Mouse (Mus musculus) CH12.LX (cell line): Measurements from ENCODE around the gene Taf10. TPM values are rescaled to one million over a fixed set of nuclear protein-coding genes. Genes with fewer than 3 reads are reported as not detected.

Source experiments
- DNase-seq: peaks from one replicate; pipeline ENCODE4 v3.0.0-alpha.2; 2013; ENCODE audit errors: extremely low read depth
- H3K27ac ChIP-seq: 2 replicates; pipeline ENCODE4 v1.5.1; 2012; ENCODE audit warnings: low read depth, mild to moderate bottlenecking, control low read depth, moderate library complexity; ENCODE audit not compliant: insufficient read depth
- H3K27me3 ChIP-seq: replicated peaks from 2 replicates; pipeline ENCODE3; 2012; ENCODE audit warnings: inconsistent platforms
- H3K36me3 ChIP-seq, 2 experiments: replicated peaks in 1 of 2; 2 replicates each; pipeline versions ENCODE3 to v1.6.1; 2012; ENCODE audit warnings: inconsistent platforms in 1 of 2, low read length in 1 of 2, mild to moderate bottlenecking in 1 of 2, mixed read lengths in 1 of 2, moderate library complexity in 1 of 2; ENCODE audit not compliant: control insufficient read depth in 1 of 2, insufficient read depth in 1 of 2
- H3K4me1 ChIP-seq, 2 experiments: 2 replicates each; pipeline ENCODE4 v1.6.1; 2012; ENCODE audit warnings: inconsistent platforms in 1 of 2, moderate library complexity in 1 of 2; ENCODE audit not compliant: insufficient read depth in 2 of 2, control insufficient read depth in 1 of 2
- H3K4me2 ChIP-seq: 2 replicates; pipeline ENCODE4 v1.6.1; 2012; ENCODE audit warnings: low read depth, mild to moderate bottlenecking, control low read depth; ENCODE audit not compliant: poor library complexity, insufficient read depth, severe bottlenecking
- H3K4me3 ChIP-seq, 3 experiments: fragments of 150-350 bp in 1 of 3; sonication (generic) in 1 of 3; replicated peaks in 1 of 3; 2 replicates each; pipeline versions ENCODE3 to v1.5.1; 2011 to 2012; ENCODE audit warnings: low read depth in 2 of 3, low read length in 2 of 3, mild to moderate bottlenecking in 2 of 3, moderate library complexity in 2 of 3, control low read depth in 1 of 3, improper control_type of control experiment in 1 of 3, inconsistent platforms in 1 of 3, mixed read lengths in 1 of 3; ENCODE audit not compliant: poor library complexity in 1 of 3
- H3K79me2 ChIP-seq: replicated peaks from 2 replicates; pipeline ENCODE4 v1.6.1; 2012; ENCODE audit warnings: mild to moderate bottlenecking, moderate library complexity; ENCODE audit not compliant: control insufficient read depth, poor library complexity, insufficient read depth, severe bottlenecking; ENCODE audit errors: extremely low read depth
- H3K9ac ChIP-seq: 2 replicates; pipeline ENCODE4 v1.6.1; 2012; ENCODE audit warnings: low read depth, mild to moderate bottlenecking, control low read depth, moderate library complexity; ENCODE audit not compliant: insufficient read depth
- H3K9me3 ChIP-seq: replicated peaks from 2 replicates; pipeline ENCODE3; 2012; ENCODE audit warnings: low read length, inconsistent platforms, mixed read lengths
- CHD1 ChIP-seq: IDR thresholded peaks from 2 replicates; pipeline ENCODE4 v1.6.1; 2012; ENCODE audit warnings: low read depth, low read length, improper control_type of control experiment, inconsistent platforms
- CHD2 ChIP-seq: IDR thresholded peaks from 2 replicates; pipeline ENCODE4 v1.6.1; 2011; ENCODE audit warnings: low read length, improper control_type of control experiment
- E2F4 ChIP-seq: IDR thresholded peaks from 2 replicates; pipeline ENCODE4 v1.6.1; 2011; ENCODE audit warnings: low read depth, low read length, improper control_type of control experiment; ENCODE audit not compliant: insufficient replicate concordance
- ELF1 ChIP-seq: IDR thresholded peaks from 2 replicates; pipeline ENCODE4 v1.6.1; 2014; ENCODE audit warnings: low read depth, mild to moderate bottlenecking, inconsistent platforms, low read length, improper control_type of control experiment
- ETS1 ChIP-seq: conservative IDR thresholded peaks from 2 replicates; pipeline ENCODE4 v1.6.1; 2012; ENCODE audit warnings: low read depth, mild to moderate bottlenecking, inconsistent platforms, low read length, improper control_type of control experiment, moderate library complexity
- GABPA ChIP-seq: IDR thresholded peaks from 2 replicates; pipeline ENCODE4 v1.6.1; 2012; ENCODE audit warnings: low read depth, low read length, improper control_type of control experiment, inconsistent platforms; ENCODE audit not compliant: insufficient replicate concordance
- IRF4 ChIP-seq: IDR thresholded peaks from 2 replicates; pipeline ENCODE4 v1.6.1; 2014; ENCODE audit warnings: low read depth, mild to moderate bottlenecking, inconsistent platforms, low read length, improper control_type of control experiment
- MAFK ChIP-seq: IDR thresholded peaks from 2 replicates; pipeline ENCODE4 v1.6.1; 2011; ENCODE audit warnings: low read length, improper control_type of control experiment; ENCODE audit not compliant: insufficient replicate concordance
- MAX ChIP-seq: IDR thresholded peaks from 2 replicates; pipeline ENCODE4 v1.6.1; 2011; ENCODE audit warnings: low read length, improper control_type of control experiment
- MAZ ChIP-seq: IDR thresholded peaks from 2 replicates; pipeline ENCODE4 v1.6.1; 2012; ENCODE audit warnings: low read depth, mild to moderate bottlenecking, inconsistent platforms, low read length, improper control_type of control experiment, moderate library complexity
- MXI1 ChIP-seq: IDR thresholded peaks from 2 replicates; pipeline ENCODE4 v1.6.1; 2011; ENCODE audit warnings: mild to moderate bottlenecking, low read depth, low read length, improper control_type of control experiment
- MYC ChIP-seq: IDR thresholded peaks from 2 replicates; pipeline ENCODE4 v1.6.1; 2011; ENCODE audit warnings: low read depth, mild to moderate bottlenecking, improper control_type of control experiment, low read length
- NRF1 ChIP-seq: IDR thresholded peaks from 2 replicates; pipeline ENCODE4 v1.6.1; 2014; ENCODE audit warnings: low read depth, mild to moderate bottlenecking, inconsistent platforms, low read length, improper control_type of control experiment, moderate library complexity
- POLR2A ChIP-seq: IDR thresholded peaks from 2 replicates; pipeline ENCODE4 v1.6.1; 2011; ENCODE audit warnings: low read depth, mild to moderate bottlenecking, improper control_type of control experiment, low read length
- POLR2AphosphoS2 ChIP-seq: IDR thresholded peaks from 2 replicates; pipeline ENCODE4 v1.6.1; 2011; ENCODE audit warnings: low read depth, low read length, improper control_type of control experiment
- RAD21 ChIP-seq: IDR thresholded peaks from 2 replicates; pipeline ENCODE4 v1.6.1; 2011; ENCODE audit warnings: low read depth, mild to moderate bottlenecking, low read length, improper control_type of control experiment, moderate library complexity
- RCOR1 ChIP-seq: conservative IDR thresholded peaks from 2 replicates; pipeline ENCODE4 v1.6.1; 2012; ENCODE audit warnings: low read depth, mild to moderate bottlenecking, inconsistent platforms, low read length, improper control_type of control experiment
- USF2 ChIP-seq: conservative IDR thresholded peaks from 2 replicates; pipeline ENCODE4 v1.6.1; 2011; ENCODE audit warnings: low read depth, low read length, improper control_type of control experiment
- ZKSCAN1 ChIP-seq: IDR thresholded peaks from 2 replicates; pipeline ENCODE4 v1.6.1; 2012; ENCODE audit warnings: low read depth, inconsistent platforms, low read length, improper control_type of control experiment, borderline replicate concordance
- ZMIZ1 ChIP-seq: IDR thresholded peaks from 2 replicates; pipeline ENCODE4 v1.6.1; 2012; ENCODE audit warnings: low read depth, mild to moderate bottlenecking, inconsistent platforms, low read length, improper control_type of control experiment
- ZNF384 ChIP-seq: IDR thresholded peaks from 2 replicates; pipeline ENCODE4 v1.6.1; 2012; ENCODE audit warnings: low read depth, low read length, improper control_type of control experiment, inconsistent platforms
- dilution Hi-C: fragments of 300-500 bp; cut with MboI; formaldehyde crosslinking; loops from 2 replicates; pipeline ENCODE4 v1.14.3; 2020; ENCODE audit warnings: low sequenced_read_pairs; ENCODE audit not compliant: extremely low pct_unique_long_range_greater_than_20kb, extremely low pct_ligation_motif_present
- in situ Hi-C: fragments of 300-500 bp; cut with MboI; formaldehyde crosslinking; loops from 3 replicates; pipeline ENCODE4 v1.14.3; 2019; ENCODE audit warnings: low sequenced_read_pairs, low pct_ligation_motif_present, low pct_unique_long_range_greater_than_20kb, mixed read lengths
- polyA plus RNA-seq: library from polyadenylated mRNA; unstranded; fragments of >175 nt; gene quantifications from 2 replicates; pipeline ENCODE4 v1.2.1, GENCODE M21; 2012; ENCODE audit warnings: low read depth; ENCODE audit not compliant: insufficient read length
- total RNA-seq, 2 experiments: library from RNA; depleted of rRNA; stranded (reverse); fragments of 300-350 nt in 1 of 2; fragments of >200 nt in 1 of 2; gene quantifications; 2 replicates each; pipeline ENCODE4 v1.2.3; 2012 to 2014

Gene Taf10
- total and polyA plus RNA-seq, 3 experiments = 259 to 461 (median 330) TPM

GRCm38 (mm10) chr7:105769959-105770358 lies 25.8 kb upstream of the Taf10 start:
- dilution Hi-C loops (no loop called here), in situ Hi-C loops (no loop called here)
- Histone ChIP-seq H3K9me3 (no peaks in the 10 kb centered on the region), H3K27me3 (no peaks in the 10 kb centered on the region), H3K4me3 (no peak overlapping the region), H3K36me3 (no peaks in the 10 kb centered on the region), H3K4me2 (no peak overlapping the region), H3K27ac (no peak overlapping the region), H3K9ac (no peak overlapping the region), H3K4me1 (peaks cover 0 to 16% of the 10 kb centered on the region in 2 experiments; a peak in 2 of 4 replicates), H3K79me2 (no peaks in the 10 kb centered on the region)
- no peak for DNase-seq
- TF ChIP-seq POLR2A (no peak), ZMIZ1 (no peak), GABPA (no peak)

DNA sequence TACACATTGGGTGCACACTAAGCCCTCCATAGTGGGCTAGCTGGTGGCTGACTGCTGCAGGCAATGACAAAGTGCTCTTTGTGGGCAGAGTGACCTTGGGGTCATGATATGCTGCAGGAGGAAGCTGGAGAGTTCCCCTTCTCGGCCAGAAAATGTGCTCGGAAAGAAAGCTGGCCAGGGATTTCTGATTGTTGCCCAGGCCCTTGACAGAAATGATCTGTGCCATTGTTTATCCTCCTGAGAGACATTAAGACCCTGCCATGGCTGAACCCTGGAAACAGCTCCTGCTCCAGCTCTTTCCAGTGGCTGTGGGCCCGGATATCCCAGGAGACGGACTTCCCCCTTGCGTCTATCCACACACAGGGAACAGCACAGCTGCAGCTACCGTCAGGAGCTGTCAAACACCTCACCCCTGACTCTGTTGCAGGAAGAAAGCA lies 23.6 kb upstream of the Taf10 start:
- H3K4me3 ChIP-seq = no peak overlapping the region
- TF ChIP-seq POLR2A (no peak), MAX (no peak), GABPA (no peak), E2F4 (no peak), MXI1 (no peak), MAFK (no peak), CHD1 (no peak), ETS1 (no peak), NRF1 (no peak), ZKSCAN1 (no peak), CHD2 (no peak), POLR2AphosphoS2 (no peak), RCOR1 (no peak), ELF1 (no peak), MAZ (no peak), USF2 (no peak), RAD21 (no peak), IRF4 (no peak), ZNF384 (no peak), MYC (no peak)
- TF ChIP-seq, all 38 proteins: peak for 0
- Histone ChIP-seq H3K27me3 (no peaks in the 10 kb centered on the region), H3K79me2 (no peaks in the 10 kb centered on the region), H3K9me3 (no peaks in the 10 kb centered on the region), H3K27ac (no peak overlapping the region), H3K9ac (no peak overlapping the region), H3K36me3 (no peaks in the 10 kb centered on the region), H3K4me1 (peaks cover 0 to 16% of the 10 kb centered on the region in 2 experiments; a peak in 2 of 4 replicates), H3K4me2 (no peak overlapping the region)
- in situ Hi-C loops (no loop called here), dilution Hi-C loops (no loop called here)
- DNase-seq = no peak
